Comparison of ENCODE assay signal across 12 mouse cellular contexts in the genomic region with DNA sequence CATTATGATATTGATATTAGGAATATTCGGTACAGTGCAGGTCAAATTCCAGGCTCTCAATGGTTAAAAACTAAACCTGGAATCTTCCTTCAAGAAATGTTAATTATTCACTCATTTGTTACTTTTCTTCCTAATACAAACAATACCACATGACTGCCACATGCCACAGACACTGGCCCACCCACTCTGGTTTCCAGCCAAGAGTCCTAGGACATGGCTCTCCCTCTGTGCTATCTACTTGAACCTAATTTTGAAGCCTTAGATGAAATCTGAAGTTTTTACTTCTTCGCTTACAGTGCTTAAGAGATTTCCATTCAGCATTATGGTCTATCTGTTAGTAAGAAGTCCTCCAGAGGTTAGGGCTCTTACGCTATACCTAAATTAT. TPM values are rescaled to one million over a fixed set of nuclear protein-coding genes. Genes with fewer than 3 reads are reported as not detected.
DNase-seq lines count a peak whose midpoint lies in the region; ATAC-seq and TF ChIP-seq lines count a peak whose summit lies in the region.
"Had no signal": no experiment of that assay in that cellular context is flagged by ENCODE, and none has a peak within 500 bp of the region (broad histone marks: within the 10 kb centered on the region; RNA-seq: fewer than 3 reads in every experiment).

No protein-coding gene starts in this region.

- 47% methylated on average over 3 of the region's 3 CpGs for WGBS in kidney, adult 2 months
- WGBS in kidney, embryonic 15.5 days, result 88% methylated on average over 3 of the region's 3 CpGs
- 87% methylated on average over 3 of the region's 3 CpGs for WGBS in kidney, postnatal 0 days

- peak; percentile 14 to 42 for DNase-seq in adrenal gland, postnatal 36 days
- no peak for DNase-seq in adrenal gland, postnatal 25 days
- peak; percentile 94 for DNase-seq in kidney, adult 2 months
- DNase-seq in CH12.LX (ENCODE audit: extremely low read depth), result no peak
- peak; percentile 37 for DNase-seq in kidney, postnatal 0 days (ENCODE audit: low spot score)
- DNase-seq in right cerebral cortex, postnatal 4 days, result no peak
- DNase-seq in gastrocnemius, adult 2 months, result no peak
- DNase-seq: gastrocnemius, postnatal 25 days; spleen, adult 18-20 months had no signal

- H3K36me3 ChIP-seq in kidney, adult 2 months (ENCODE audit: control insufficient read depth, insufficient read depth, low read length), result no peaks in the 10 kb centered on the region
- no peaks in the 10 kb centered on the region for H3K36me3 ChIP-seq in kidney, embryonic 15.5 days
- H3K36me3 ChIP-seq in CH12.LX (replicated peaks in 1 of 2; ENCODE audit: control insufficient read depth in 1 of 2, insufficient read depth in 1 of 2, low read length in 1 of 2), result peaks cover 8 to 26% of the 10 kb centered on the region in 2 experiments
- H3K36me3 ChIP-seq in kidney, postnatal 0 days (ENCODE audit: insufficient read depth, low read length), result no peaks in the 10 kb centered on the region

- peaks cover 9% of the 10 kb centered on the region for H3K4me1 ChIP-seq in kidney, adult 2 months (ENCODE audit: control insufficient read depth, insufficient read depth, low read length)
- H3K4me1 ChIP-seq in kidney, embryonic 15.5 days, result peaks cover 18% of the 10 kb centered on the region
- H3K4me1 ChIP-seq in CH12.LX (ENCODE audit: control insufficient read depth in 1 of 2, insufficient read depth in 2 of 2), result peaks cover 6 to 34% of the 10 kb centered on the region in 2 experiments; a peak in 3 of 4 replicates
- peaks cover 12% of the 10 kb centered on the region for H3K4me1 ChIP-seq in kidney, postnatal 0 days (replicated peaks; ENCODE audit: insufficient read depth, low read length)

- intact Hi-C loops in gastrocnemius, adult 2 months (cut with DNase I), result loop anchor here (5.0 kb wide), 2 partner anchors 33 to 118 kb away; partner anchors contain the start of gene Rdx

- no peaks in the 10 kb centered on the region for H3K27me3 ChIP-seq in kidney, adult 2 months (replicated peaks; ENCODE audit: control insufficient read depth, insufficient read depth, low read length)
- H3K27me3 ChIP-seq in kidney, embryonic 15.5 days, result peaks cover 15% of the 10 kb centered on the region; the same call in 1 of the 2 replicates
- no peaks in the 10 kb centered on the region for H3K27me3 ChIP-seq in CH12.LX (replicated peaks)
- H3K27me3 ChIP-seq in kidney, postnatal 0 days (ENCODE audit: insufficient read depth, low read length), result no peaks in the 10 kb centered on the region

- H3K79me2 ChIP-seq in CH12.LX (replicated peaks; ENCODE audit: control insufficient read depth, extremely low read depth, insufficient read depth, poor library complexity, severe bottlenecking), result peaks cover 56% of the 10 kb centered on the region

- no peak for TF ChIP-seq RAD21 in CH12.LX (IDR thresholded peaks at IDR 0.05; ENCODE audit: low read depth, low read length)

- no peak for TF ChIP-seq POLR2A in kidney, adult 2 months (IDR thresholded peaks at IDR 0.05; ENCODE audit: low read depth, low read length)
- TF ChIP-seq POLR2A in CH12.LX (IDR thresholded peaks at IDR 0.05; ENCODE audit: low read depth, low read length), result no peak

- no peak overlapping the region for H3K9ac ChIP-seq in kidney, embryonic 15.5 days
- H3K9ac ChIP-seq in CH12.LX (ENCODE audit: insufficient read depth, low read depth), result no peak overlapping the region
- no peak overlapping the region for H3K9ac ChIP-seq in kidney, postnatal 0 days (ENCODE audit: low read depth, low read length)
- H3K9ac ChIP-seq: heart, embryonic 13.5 days had no signal

- no peak for TF ChIP-seq CTCF in kidney, adult 2 months (conservative IDR thresholded peaks at IDR 0.05; ENCODE audit: insufficient read depth, insufficient read length, low read depth, low read length)
- no peak for TF ChIP-seq CTCF in CH12.LX (conservative IDR thresholded peaks at IDR 0.05 in 1 of 2, IDR thresholded peaks at IDR 0.05 in 1 of 2; ENCODE audit: low read depth in 2 of 2, low read length in 2 of 2)
- no peak for TF ChIP-seq CTCF in kidney, postnatal 0 days (IDR thresholded peaks at IDR 0.05; ENCODE audit: low read depth)
- no peak for TF ChIP-seq CTCF in gastrocnemius, adult 2 months (IDR thresholded peaks at IDR 0.05)

- no peak overlapping the region for H3K4me3 ChIP-seq in kidney, adult 2 months (ENCODE audit: insufficient read depth, low read depth, low read length)
- no peak overlapping the region for H3K4me3 ChIP-seq in kidney, embryonic 15.5 days (replicated peaks)
- H3K4me3 ChIP-seq in CH12.LX (replicated peaks in 1 of 3; ENCODE audit: low read depth in 2 of 3, low read length in 2 of 3, poor library complexity in 1 of 3), result peak overlapping the region in 2 of 3 experiments; percentile 69 to 94
- H3K4me3 ChIP-seq in kidney, postnatal 0 days (replicated peaks; ENCODE audit: low read depth, low read length), result no peak overlapping the region
- H3K4me3 ChIP-seq in gastrocnemius, adult 2 months, result no peak overlapping the region
- H3K4me3 ChIP-seq: heart, embryonic 13.5 days; limb, embryonic 10.5 days had no signal

- no peaks in the 10 kb centered on the region for H3K9me3 ChIP-seq in kidney, embryonic 15.5 days (replicated peaks)
- H3K9me3 ChIP-seq in CH12.LX (replicated peaks; ENCODE audit: low read length), result peaks cover 6% of the 10 kb centered on the region
- H3K9me3 ChIP-seq in kidney, postnatal 0 days (replicated peaks; ENCODE audit: low read length), result no peaks in the 10 kb centered on the region
- H3K9me3 ChIP-seq: heart, embryonic 13.5 days; limb, embryonic 10.5 days had no signal

- H3K4me2 ChIP-seq in kidney, embryonic 15.5 days, result no peak overlapping the region
- H3K4me2 ChIP-seq in CH12.LX (ENCODE audit: insufficient read depth, low read depth, poor library complexity, severe bottlenecking), result no peak overlapping the region
- no peak overlapping the region for H3K4me2 ChIP-seq in kidney, postnatal 0 days (ENCODE audit: low read length)
- H3K4me2 ChIP-seq: heart, embryonic 13.5 days had no signal

- in situ Hi-C loops in CH12.LX (cut with MboI; ENCODE audit: low pct_ligation_motif_present, low pct_unique_long_range_greater_than_20kb, low sequenced_read_pairs), result loop anchor here (5.0 kb wide), 1 partner anchor 97 kb away; no protein-coding TSS in a partner anchor

- H3K27ac ChIP-seq in kidney, adult 2 months (ENCODE audit: insufficient read depth, low read depth, low read length), result no peak overlapping the region
- H3K27ac ChIP-seq in kidney, embryonic 15.5 days, result no peak overlapping the region
- H3K27ac ChIP-seq in CH12.LX (ENCODE audit: insufficient read depth, low read depth), result no peak overlapping the region
- H3K27ac ChIP-seq in kidney, postnatal 0 days, result no peak overlapping the region
- no peak overlapping the region for H3K27ac ChIP-seq in gastrocnemius, adult 2 months
- H3K27ac ChIP-seq: heart, embryonic 13.5 days; limb, embryonic 10.5 days had no signal

- 0 out of 2 replicates have a peak, but pooled peaks have one; percentile 2 for TF ChIP-seq EP300 in CH12.LX (IDR thresholded peaks at IDR 0.05; ENCODE audit: low read length)

- dilution Hi-C loops in CH12.LX (cut with MboI; ENCODE audit: extremely low pct_ligation_motif_present, extremely low pct_unique_long_range_greater_than_20kb, low sequenced_read_pairs), result no loop called here

- ATAC-seq in kidney, embryonic 15.5 days (replicated peaks; ENCODE audit: low FRiP score), result no peak
- no peak for ATAC-seq in kidney, postnatal 0 days (replicated peaks; ENCODE audit: low FRiP score, low read depth)

TF ChIP-seq in CH12.LX, 34 proteins besides CTCF, POLR2A, EP300 and RAD21:
- peak; percentile 22; the same call in 1 of the 2 replicates for TF ChIP-seq SIN3A (IDR thresholded peaks at IDR 0.05; ENCODE audit: low read length)
- TF ChIP-seq GABPA (IDR thresholded peaks at IDR 0.05; ENCODE audit: insufficient replicate concordance, low read depth, low read length), result no peak
- TF ChIP-seq MAX (IDR thresholded peaks at IDR 0.05; ENCODE audit: low read length), result peak; percentile 35; the same call in 1 of the 2 replicates
- TF ChIP-seq BHLHE40 (IDR thresholded peaks at IDR 0.05; ENCODE audit: low read depth, low read length), result 0 out of 2 replicates have a peak, but pooled peaks have one; percentile 11
- no peak for TF ChIP-seq RCOR1 (conservative IDR thresholded peaks at IDR 0.05; ENCODE audit: low read depth, low read length)
- TF ChIP-seq USF1 (IDR thresholded peaks at IDR 0.05; ENCODE audit: low read depth, low read length), result no peak
- TF ChIP-seq JUN (IDR thresholded peaks at IDR 0.05; ENCODE audit: insufficient read depth, low read depth, low read length), result no peak
- peak; percentile 52; the same call in 1 of the 2 replicates for TF ChIP-seq MXI1 (IDR thresholded peaks at IDR 0.05; ENCODE audit: low read depth, low read length)

RNA-seq across cellular contexts. Expression of gene Zc3h12c, which starts 2.7 kb away (rescaled TPM):
- total RNA-seq in adrenal gland, postnatal 36 days (2021), result 10 to 100 TPM; 24.5 to 27.2 TPM
- 19.5 and 20.3 TPM in 2 replicates for total RNA-seq in adrenal gland, postnatal 25 days (2021)
- polyA plus RNA-seq in kidney, adult 2 months (2012; rRNA removed), result 6.0 and 6.3 TPM in 2 replicates
- polyA plus RNA-seq in kidney, embryonic 15.5 days (2015; fragmentation: Nextera tagmentation; extraction: Ambion mirVana), result 3.4 and 3.5 TPM in 2 replicates
- 11.2 and 13.0 TPM in 2 replicates for total RNA-seq in CH12.LX (2012; rRNA removed)
- 21.7 and 22.4 TPM in 2 replicates for total RNA-seq in CH12.LX (2014; rRNA removed)
- 30.8 and 36.1 TPM in 2 replicates for polyA plus RNA-seq in CH12.LX (2012; ENCODE audit: insufficient read length, low read depth)
- polyA plus RNA-seq in kidney, postnatal 0 days (2015; fragmentation: Nextera tagmentation; extraction: Ambion mirVana), result 3.8 and 4.3 TPM in 2 replicates
- 1 to 10 TPM; 7.8 to 9.8 TPM for total RNA-seq in gastrocnemius, adult 2 months (2021)

Comparison
In these comparisons a context has a peak if more than half of its experiments do, and no peak if none do; other contexts are left out.
1. DNase-seq: peak in adrenal gland, postnatal 36 days (2 of 2), kidney, adult 2 months (single experiment) and kidney, postnatal 0 days (single experiment); none in adrenal gland, postnatal 25 days (single experiment), CH12.LX (single experiment), right cerebral cortex, postnatal 4 days (single experiment) and gastrocnemius, adult 2 months (single experiment).
2. H3K4me3 ChIP-seq: peak in CH12.LX (2 of 3); none in kidney, adult 2 months (single experiment), kidney, embryonic 15.5 days (single experiment), kidney, postnatal 0 days (single experiment) and gastrocnemius, adult 2 months (single experiment).